Mouse (Mus musculus) R1 (cell line): ENCODE data around the gene Gm42878.
"Not testable (repeated sequence)": the region's sequence is repeated elsewhere in the genome, so short reads cannot be mapped to it uniquely, and the experiment has no call there.

Source experiments
- DNase-seq: peaks from one replicate; pipeline ENCODE4 v3.0.0-alpha.2; 2018; ENCODE audit warnings: low read depth, low spot score

The Gm42878 gene

GRCm38 (mm10) chr5:121564468-121564895 is 19.2 kb upstream of the Gm42878 start:
- DNase-seq: peak; percentile 95

DNA sequence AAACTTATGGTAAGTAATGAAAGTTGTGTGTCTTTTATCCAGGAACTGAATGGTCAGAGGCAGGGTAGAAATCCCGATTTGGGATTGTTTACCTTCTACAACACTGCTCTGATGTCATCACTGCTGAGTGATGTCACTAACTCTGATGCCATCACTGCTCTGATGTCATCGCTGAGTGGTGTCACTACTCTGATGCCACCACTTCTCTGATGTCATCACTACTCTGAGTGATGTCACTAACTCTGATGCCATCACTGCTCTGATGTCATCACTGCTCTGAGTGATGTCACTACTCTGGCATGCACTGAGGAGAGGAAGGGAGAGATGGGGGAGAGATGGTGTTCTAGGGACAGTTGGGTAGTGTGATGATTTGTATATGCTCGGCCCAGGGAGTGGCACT is 17.2 kb upstream of the Gm42878 start:
- DNase-seq: peak; percentile 67

DNA sequence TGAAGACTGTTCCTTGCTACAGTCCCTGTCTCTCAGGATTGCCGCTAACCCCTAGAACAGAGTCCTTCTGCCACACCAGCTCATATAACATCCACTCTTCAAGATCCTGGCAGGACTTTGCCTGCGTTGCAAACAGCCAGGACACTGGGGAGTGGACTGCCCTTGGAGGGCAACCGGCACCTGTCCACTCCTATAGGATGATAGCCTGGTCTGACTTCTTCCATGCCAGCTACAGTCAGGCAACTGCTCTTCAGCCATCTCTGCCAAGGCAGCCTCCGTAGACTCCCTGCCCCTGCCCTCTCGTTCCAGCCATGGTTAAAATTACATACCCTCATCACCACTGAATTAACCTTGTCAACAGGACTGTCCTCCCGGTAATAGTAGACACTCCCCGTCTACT is 3.9 kb upstream of the Gm42878 start:
- no peak for DNase-seq

GRCm38 (mm10) chr5:121547084-121547483 is 1.8 kb upstream of the Gm42878 start:
- DNase-seq: no peak

DNA sequence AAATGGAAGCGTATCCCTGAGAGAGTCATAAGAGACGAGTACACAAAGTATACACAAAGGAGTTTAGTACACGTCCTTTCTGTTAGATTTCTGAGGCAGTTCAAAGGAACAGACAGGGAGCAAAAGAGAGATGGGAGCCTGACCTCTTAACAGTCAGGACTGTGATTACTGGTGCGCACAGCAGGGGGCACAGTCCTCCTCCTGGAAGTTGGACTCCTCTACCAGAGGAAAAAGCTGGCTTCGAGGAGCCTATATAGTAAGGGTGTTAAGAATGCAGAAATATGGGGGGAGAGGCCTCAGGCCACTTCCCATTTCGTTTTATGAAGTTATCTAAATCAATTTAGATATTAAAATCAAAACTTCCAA is 1.2 kb upstream of the Gm42878 start:
- peak; percentile 76 for DNase-seq

DNA sequence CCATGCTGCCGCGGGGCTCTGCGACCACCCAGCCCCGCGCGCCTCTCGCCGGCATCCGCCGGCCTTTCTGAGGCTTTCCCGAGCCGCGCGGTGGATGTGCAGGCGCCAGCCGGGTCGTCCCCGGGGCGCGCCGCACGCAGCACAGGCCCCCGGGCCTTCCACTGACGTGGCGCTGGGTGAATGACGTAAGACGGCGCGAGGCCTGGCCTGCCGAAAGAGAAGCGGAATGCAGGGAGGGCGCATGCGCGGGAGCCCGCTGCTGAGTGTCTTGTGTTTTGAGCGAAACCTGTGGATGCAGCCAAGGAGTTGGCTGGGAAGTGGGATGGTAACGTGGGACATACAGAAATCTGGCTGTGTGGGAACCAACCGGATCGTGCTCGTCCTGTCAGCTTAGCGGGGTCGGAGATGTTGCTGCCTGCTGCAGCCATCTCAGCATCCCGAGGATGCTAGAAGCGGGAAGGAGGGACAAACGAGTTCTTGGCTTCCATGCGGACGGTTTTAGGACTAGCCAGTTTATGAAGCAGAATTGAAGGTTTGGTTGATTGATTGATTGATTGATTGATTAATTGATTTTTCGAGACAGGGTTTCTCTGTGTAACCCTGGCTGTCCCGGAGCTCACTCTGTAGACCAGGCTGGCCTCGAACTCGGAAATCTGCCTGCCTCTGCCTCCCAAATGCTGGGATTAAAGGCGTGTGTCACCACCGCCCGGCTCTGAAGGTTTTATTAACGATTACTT is 679 bp upstream of the Gm42878 start, which contains the start of gene Mapkapk5:
TSS of gene Mapkapk5 (minus strand) at position 113 of the 737 bp plus-strand sequence.
- DNase-seq: peak; percentile 97

DNA sequence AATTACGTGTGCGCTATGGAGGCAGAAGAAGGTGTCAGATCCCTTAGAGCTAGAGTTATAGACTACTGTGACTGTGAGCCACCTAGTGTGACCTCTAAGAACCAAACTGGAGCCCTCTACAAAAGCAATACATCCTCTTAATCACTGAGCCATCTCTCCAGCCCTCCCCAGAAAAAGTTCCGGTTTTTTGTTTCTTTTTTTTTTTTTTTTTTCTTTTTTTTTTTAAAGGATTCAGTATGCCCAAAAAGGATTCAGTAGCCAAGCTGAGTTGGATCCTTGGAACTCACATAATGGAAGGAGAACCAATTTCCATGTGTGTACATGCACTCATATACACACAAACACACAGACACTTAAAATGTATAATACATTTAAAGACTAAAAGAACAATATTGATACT is 1.9 kb downstream of the Gm42878 start:
- DNase-seq: no peak

DNA sequence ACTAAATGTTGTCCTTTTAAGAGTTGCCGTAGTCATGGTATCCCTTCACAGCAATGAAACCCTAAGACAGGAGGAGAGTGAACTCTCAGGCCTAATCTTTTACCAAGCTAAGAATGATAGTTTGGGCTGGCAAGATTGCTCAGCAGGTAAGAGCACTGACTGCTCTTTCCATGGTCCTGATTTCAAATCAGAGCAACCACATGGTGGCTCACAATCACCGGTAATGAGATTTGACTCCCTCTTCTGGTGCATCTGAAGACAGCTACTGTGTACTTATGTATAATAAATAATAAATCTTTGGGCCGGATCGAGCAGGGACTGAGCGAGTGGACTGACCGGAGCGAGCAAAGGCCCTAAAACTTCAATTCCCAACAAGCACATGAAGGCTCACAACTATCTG is 4.0 kb downstream of the Gm42878 start:
- peak; percentile 73 for DNase-seq

- DNase-seq: peak; percentile 79
Measured at GRCm38 (mm10) chr5:121540066-121540465, 5.2 kb downstream of the Gm42878 start.

DNA sequence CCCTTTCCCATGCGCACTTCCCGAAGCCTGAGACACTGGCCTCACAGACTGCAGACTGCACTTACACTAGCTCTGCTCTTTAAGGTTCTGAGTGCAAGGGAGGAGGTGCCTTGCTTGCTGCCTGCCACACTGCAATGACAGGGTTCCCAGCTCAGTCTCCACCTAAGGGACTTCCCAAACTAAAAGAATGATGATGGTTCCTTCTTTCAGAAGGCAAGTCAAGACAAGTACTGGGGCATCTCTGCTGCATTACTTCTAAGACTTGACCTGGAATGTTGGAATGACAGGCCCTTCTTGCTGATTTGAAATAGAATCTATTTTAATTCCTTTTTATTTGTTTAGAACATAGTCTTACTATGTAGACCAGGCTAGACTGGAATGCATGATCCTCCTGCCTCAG is 7.7 kb downstream of the Gm42878 start:
- DNase-seq: no peak

DNA sequence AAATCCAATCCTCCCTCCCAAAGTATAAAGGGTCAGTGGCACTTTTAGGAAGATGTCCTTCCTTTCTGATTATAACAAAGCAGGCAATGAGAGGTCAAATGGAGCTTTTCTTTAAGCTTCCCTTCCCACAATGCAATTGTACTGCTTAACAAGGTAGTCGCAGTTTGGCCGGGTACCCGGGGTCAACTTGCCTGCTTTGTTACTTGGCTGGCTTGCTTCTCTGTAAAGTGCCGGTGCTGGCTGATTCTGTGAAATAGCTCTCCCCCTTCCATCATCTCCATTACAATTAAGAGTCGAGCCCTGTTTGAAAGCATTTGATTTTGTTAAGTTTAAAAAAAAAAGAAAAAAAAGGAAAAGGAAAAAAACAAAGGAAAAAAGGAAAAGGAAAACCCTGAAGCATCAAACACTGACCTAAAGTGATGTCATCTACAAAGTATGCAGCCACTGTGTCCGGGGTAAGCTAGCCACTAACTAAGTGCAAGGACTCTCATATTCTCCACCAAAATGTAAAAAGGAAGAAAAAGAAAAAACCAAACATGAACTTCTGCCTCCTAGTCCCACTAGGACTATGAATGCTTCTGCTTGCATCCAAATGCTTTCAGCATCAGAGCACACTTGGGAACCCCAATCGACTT is 8.2 kb downstream of the Gm42878 start:
- DNase-seq: peak; percentile 86

- DNase-seq: no peak
Measured at GRCm38 (mm10) chr5:121535116-121535515, 10.2 kb downstream of the Gm42878 start.

DNA sequence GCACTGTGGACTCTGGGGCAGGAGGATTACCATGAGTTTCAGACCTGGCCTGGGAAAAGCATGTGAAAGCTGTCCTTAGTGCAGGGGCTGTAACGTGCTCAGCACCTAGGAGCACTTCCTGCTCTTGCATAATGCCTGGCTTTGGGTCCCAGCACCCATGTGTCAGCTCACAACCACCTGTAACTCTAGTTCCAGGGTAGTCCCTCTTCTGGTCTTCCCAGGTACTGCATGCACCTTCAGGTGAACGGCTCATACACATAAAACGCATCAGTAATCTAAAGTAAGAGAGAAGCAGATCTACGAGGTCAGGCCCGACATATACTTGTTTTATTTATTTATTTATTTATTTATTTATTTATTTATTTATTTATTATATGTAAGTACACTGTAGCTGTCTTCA is 10.8 kb downstream of the Gm42878 start:
- peak; percentile 86 for DNase-seq

- peak; percentile 83 for DNase-seq
Measured at GRCm38 (mm10) chr5:121526961-121527360, 18.3 kb downstream of the Gm42878 start.

GRCm38 (mm10) chr5:121526526-121526925 is 18.8 kb downstream of the Gm42878 start:
- DNase-seq: no peak

- DNase-seq: no peak
Measured at GRCm38 (mm10) chr5:121525774-121526450, 19.4 kb downstream of the Gm42878 start.

- peak; percentile 48 for DNase-seq
Measured at GRCm38 (mm10) chr5:121519758-121520157, 25.5 kb downstream of the Gm42878 start.

DNA sequence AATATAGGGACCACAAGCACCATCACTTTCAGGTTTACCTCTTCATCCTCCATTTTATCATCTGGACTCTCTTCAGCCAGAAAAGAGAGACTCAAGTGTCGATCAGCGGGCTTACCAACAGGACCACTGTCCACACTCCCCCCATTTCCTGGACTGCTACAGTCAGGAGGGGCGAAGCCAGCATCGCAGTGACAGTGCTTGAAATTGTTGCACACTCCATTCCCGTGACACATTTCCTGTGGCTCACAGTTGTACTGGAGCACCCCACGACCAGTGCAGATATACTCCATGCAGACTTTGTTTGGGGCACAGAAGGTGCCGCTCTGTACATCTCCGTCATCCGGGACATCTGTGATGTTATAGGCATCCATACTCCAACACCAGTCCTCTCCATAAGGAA is 26.3 kb downstream of the Gm42878 start:
- DNase-seq: no peak

DNA sequence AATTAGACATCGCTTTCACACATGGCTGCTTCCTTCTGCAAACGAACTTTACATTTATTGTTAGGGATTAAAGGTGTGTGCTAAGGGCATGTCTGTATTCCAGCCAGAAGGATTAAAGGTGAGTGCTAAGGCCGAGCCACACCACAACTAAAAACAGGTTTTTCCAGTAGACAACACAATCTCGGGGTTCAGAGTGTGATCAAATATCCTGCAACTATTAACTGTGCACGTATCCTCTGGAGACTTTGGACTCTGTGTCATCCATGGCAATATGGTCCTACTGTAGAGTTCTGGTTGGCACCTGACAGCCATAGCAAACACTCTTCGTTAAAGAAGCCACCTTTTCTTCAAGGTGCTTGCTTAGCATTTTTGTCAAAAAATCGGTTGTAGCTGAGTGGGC is 35.3 kb downstream of the Gm42878 start:
- no peak for DNase-seq

- DNase-seq: peak; percentile 59
Measured at GRCm38 (mm10) chr5:121506846-121507245, 38.4 kb downstream of the Gm42878 start.

DNA sequence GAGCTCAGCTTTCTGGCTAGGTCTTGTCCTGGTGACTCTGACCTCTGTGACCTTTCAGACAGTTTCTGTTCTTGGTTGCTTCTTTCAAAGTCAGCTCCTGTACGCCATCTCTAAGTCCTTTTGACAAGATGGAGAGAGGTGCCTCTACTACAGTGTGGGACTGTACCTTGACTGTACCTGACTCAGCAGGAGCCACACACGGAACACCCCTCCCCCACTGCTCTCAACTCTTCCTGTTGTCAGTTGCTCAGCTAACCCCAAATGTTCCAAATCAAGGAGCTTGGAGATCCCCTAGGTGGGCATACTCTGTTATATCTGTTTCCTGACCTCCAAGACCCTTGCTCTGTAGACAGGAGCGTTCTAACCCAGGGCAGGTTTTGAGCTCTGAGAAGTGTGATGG is 42.1 kb downstream of the Gm42878 start, which contains the start of gene Adam1b:
TSS of gene Adam1b (minus strand) at position 205 of the 400 bp plus-strand sequence.
- DNase-seq: no peak

DNA sequence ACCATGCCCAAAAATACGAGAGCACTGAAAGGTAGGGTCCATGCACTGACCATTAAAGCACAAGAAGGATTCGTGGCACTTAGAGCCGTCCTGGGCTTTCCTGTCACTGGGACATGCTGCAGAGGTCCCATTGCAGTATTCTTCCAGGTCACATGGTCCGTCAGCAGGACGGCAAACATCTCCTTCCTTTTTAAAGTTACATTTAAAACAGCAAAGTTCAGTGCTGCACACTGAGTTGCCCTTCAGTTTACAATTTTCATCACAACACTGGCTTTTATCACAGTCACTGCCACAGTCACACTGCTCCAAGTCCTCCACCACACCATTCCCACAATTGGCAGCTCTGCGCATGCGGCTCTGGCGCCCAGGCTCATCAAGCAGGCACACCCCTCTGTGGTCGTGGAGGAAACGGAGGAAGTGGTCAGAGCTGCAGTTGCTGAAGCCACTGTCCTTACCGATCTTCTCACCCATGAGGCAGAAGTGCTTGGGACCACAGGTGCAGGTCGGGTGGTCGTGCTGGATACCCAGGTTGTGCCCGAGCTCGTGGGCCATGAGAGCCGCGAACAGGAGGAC is 43.8 kb downstream of the Gm42878 start:
- not testable (repeated sequence) for DNase-seq
